Mouse (Mus musculus) stomach, postnatal 0 days (tissue): Measurements from ENCODE around the gene Ggta1.

Source experiments
- CTCF ChIP-seq: IDR thresholded peaks from 2 replicates; pipeline ENCODE4 v1.5.1; 2016; ENCODE audit warnings: antibody characterized with exemption, low read depth, mild to moderate bottlenecking, moderate library complexity
- EP300 ChIP-seq: optimal IDR thresholded peaks from 2 replicates; pipeline ENCODE3; 2016; ENCODE audit warnings: antibody characterized with exemption

- TF ChIP-seq CTCF (no peak), EP300 (no peak)
These were observed 15.6 kb downstream of the Ggta1 start for GRCm38 (mm10) chr2:35447453-35447852.
